Comparison of ENCODE assay signal across 13 mouse cellular contexts in genomic region chr6:86607471-86607870, GRCm38 (mm10). TPM values are rescaled to one million over a fixed set of nuclear protein-coding genes. Genes with fewer than 3 reads are reported as not detected.
DNase-seq lines count a peak whose midpoint lies in the region; ATAC-seq and TF ChIP-seq lines count a peak whose summit lies in the region.
"Had no signal": no experiment of that assay in that cellular context is flagged by ENCODE, and none has a peak within 500 bp of the region (broad histone marks: within the 10 kb centered on the region; RNA-seq: fewer than 3 reads in every experiment).

No protein-coding gene starts in this region.

- DNase-seq in spleen, adult 2 months (ENCODE audit: low read depth in 1 of 2, low spot score in 2 of 2) = peak; percentile 17 to 29
- DNase-seq in spleen, postnatal 14 days (ENCODE audit: low spot score in 2 of 2) = no peak
- peak; percentile 46 to 61 for DNase-seq in thymus, postnatal 36 days
- DNase-seq in retina, postnatal 1 day = no peak
- no peak for DNase-seq in hindbrain, embryonic 10.5 days (ENCODE audit: low spot score)
- DNase-seq: heart, postnatal 4 days; right cerebral cortex, postnatal 25 days had no signal

- no peak overlapping the region for H3K4me3 ChIP-seq in spleen, adult 2 months (ENCODE audit: extremely low read depth, insufficient read depth, insufficient read length)
- H3K4me3 ChIP-seq in hindbrain, embryonic 10.5 days = no peak overlapping the region
- H3K4me3 ChIP-seq: forebrain, embryonic 10.5 days; limb, embryonic 13.5 days; neural tube, embryonic 13.5 days had no signal

- no peaks in the 10 kb centered on the region for H3K9me3 ChIP-seq in hindbrain, embryonic 10.5 days
- H3K9me3 ChIP-seq: forebrain, embryonic 10.5 days; limb, embryonic 13.5 days; neural tube, embryonic 13.5 days had no signal

- H3K27me3 ChIP-seq in spleen, adult 2 months (ENCODE audit: control insufficient read depth, insufficient read depth, low read length) = no peaks in the 10 kb centered on the region
- no peaks in the 10 kb centered on the region for H3K27me3 ChIP-seq in hindbrain, embryonic 10.5 days (ENCODE audit: insufficient read depth, poor library complexity, severe bottlenecking)
- H3K27me3 ChIP-seq: limb, embryonic 13.5 days; neural tube, embryonic 13.5 days had no signal

- peak; percentile 78 for ATAC-seq in common myeloid progenitor, adult 5-6 weeks (replicated peaks; ENCODE audit: low read depth, poor library complexity, severe bottlenecking)
- peak; percentile 65 for ATAC-seq in monocyte, adult 5-6 weeks (replicated peaks; ENCODE audit: insufficient number of reproducible peaks, low FRiP score, low TSS enrichment, poor library complexity, severe bottlenecking)
- ATAC-seq in erythroblast, adult 5-6 weeks (replicated peaks; ENCODE audit: low FRiP score, poor library complexity, severe bottlenecking) = no peak

- H3K36me3 ChIP-seq in spleen, adult 2 months (ENCODE audit: control insufficient read depth, insufficient read depth, low read length) = no peaks in the 10 kb centered on the region
- H3K36me3 ChIP-seq in hindbrain, embryonic 10.5 days = no peaks in the 10 kb centered on the region
- H3K36me3 ChIP-seq: forebrain, embryonic 10.5 days; limb, embryonic 13.5 days; neural tube, embryonic 13.5 days had no signal

- WGBS in spleen, adult 2 months = 25% methylated on average over 6 of the region's 6 CpGs
- WGBS in hindbrain, embryonic 10.5 days = 88% methylated on average over 6 of the region's 6 CpGs

- H3K4me1 ChIP-seq in spleen, adult 2 months (ENCODE audit: control insufficient read depth, insufficient read depth, insufficient read length) = peaks cover 10% of the 10 kb centered on the region; the same call in 1 of the 2 replicates
- H3K4me1 ChIP-seq in hindbrain, embryonic 10.5 days (replicated peaks) = peaks cover 3% of the 10 kb centered on the region; the same call in 1 of the 2 replicates
- H3K4me1 ChIP-seq: forebrain, embryonic 10.5 days; neural tube, embryonic 13.5 days had no signal

- no peak for TF ChIP-seq CTCF in spleen, adult 2 months (IDR thresholded peaks at IDR 0.05; ENCODE audit: extremely low read depth, insufficient read depth, insufficient read length, insufficient replicate concordance)

- H3K27ac ChIP-seq in spleen, adult 2 months (ENCODE audit: insufficient read depth, low read length) = peak overlapping the region; percentile 54
- no peak overlapping the region for H3K27ac ChIP-seq in hindbrain, embryonic 10.5 days
- H3K27ac ChIP-seq: forebrain, embryonic 10.5 days; limb, embryonic 13.5 days; neural tube, embryonic 13.5 days had no signal

- TF ChIP-seq POLR2A in spleen, adult 2 months (IDR thresholded peaks at IDR 0.05; ENCODE audit: low read depth, low read length) = no peak

RNA-seq across cellular contexts. Expression of gene Asprv1, which starts 20.5 kb away (rescaled TPM):
- polyA plus RNA-seq in spleen, adult 2 months (2012; rRNA removed) = 2.5 and 3.2 TPM in 2 replicates
- total RNA-seq in common myeloid progenitor, adult 5-6 weeks (2017) = 0.55 TPM in 1 of 2 replicates, not detected in the other
- total RNA-seq in monocyte, adult 5-6 weeks (2017) = 0.29 to 0.96 TPM in 2 of 3 replicates, not detected in the other
- 6.1 and 10.2 TPM in 2 replicates for total RNA-seq in erythroblast, adult 5-6 weeks (2015; ENCODE audit: low replicate concordance)
- total RNA-seq in erythroblast, adult 5-6 weeks (2017; ENCODE audit: low replicate concordance) = 0.28 and 1.4 TPM in 2 replicates
- polyA plus RNA-seq in hindbrain, embryonic 10.5 days (2016; fragmentation: Nextera tagmentation; extraction: Ambion mirVana) = 0.71 TPM in 2 replicates

Comparison
In these comparisons a context has a peak if more than half of its experiments do, and no peak if none do; other contexts are left out.
1. DNase-seq: peak in spleen, adult 2 months (2 of 2) and thymus, postnatal 36 days (2 of 2); none in spleen, postnatal 14 days (0 of 2), retina, postnatal 1 day (single experiment) and hindbrain, embryonic 10.5 days (single experiment).